Comparison of ENCODE assay signal across 28 mouse cellular contexts in genomic region chr8:10072347-10072746, GRCm38 (mm10).
"Had no signal": no experiment of that assay in that cellular context is flagged by ENCODE, and none has a peak within 500 bp of the region (broad histone marks: within the 10 kb centered on the region; RNA-seq: fewer than 3 reads in every experiment).

No protein-coding gene starts in this region.

- ATAC-seq: hindbrain, embryonic 16.5 days; inflammation-experienced regulatory T-cells, adult 6 months; intestine, embryonic 15.5 days; intestine, postnatal 0 days had no signal

- H3K4me2 ChIP-seq: heart, embryonic 11.5 days; heart, embryonic 13.5 days; heart, embryonic 15.5 days; hindbrain, embryonic 12.5 days; hindbrain, embryonic 14.5 days; intestine, embryonic 15.5 days; limb, embryonic 13.5 days; liver, embryonic 11.5 days; liver, embryonic 13.5 days; liver, embryonic 15.5 days had no signal

- DNase-seq: gastrocnemius, adult 2 months; gastrocnemius, postnatal 10 days; gastrocnemius, postnatal 25 days; heart, adult 18-20 months; heart, postnatal 14 days; heart, postnatal 4 days; kidney, adult 18-20 months; kidney, adult 8-10 months; kidney, postnatal 10 days; kidney, postnatal 25 days; kidney, postnatal 4 days; liver; liver, embryonic 13.5 days had no signal

- H3K4me3 ChIP-seq: gastrocnemius, adult 2 months; heart, embryonic 13.5 days; heart, embryonic 15.5 days; hindbrain, embryonic 10.5 days; hindbrain, embryonic 12.5 days; intestine, embryonic 15.5 days; layer of hippocampus, adult 2 months; left cerebral cortex, adult 2 months; limb, embryonic 13.5 days; liver, embryonic 13.5 days; liver, embryonic 15.5 days had no signal

- H3K9me3 ChIP-seq: heart, embryonic 13.5 days; heart, embryonic 15.5 days; hindbrain, embryonic 10.5 days; hindbrain, embryonic 12.5 days; intestine, embryonic 15.5 days; limb, embryonic 13.5 days; liver, embryonic 13.5 days; liver, embryonic 15.5 days had no signal

- H3K4me1 ChIP-seq: heart, embryonic 13.5 days; heart, embryonic 15.5 days; hindbrain, embryonic 12.5 days; intestine, embryonic 15.5 days; limb, embryonic 13.5 days; liver, embryonic 13.5 days; liver, embryonic 15.5 days had no signal

- H3K9ac ChIP-seq: heart, embryonic 13.5 days; heart, embryonic 15.5 days; hindbrain, embryonic 12.5 days; hindbrain, embryonic 14.5 days; intestine, embryonic 15.5 days; limb, embryonic 13.5 days; liver, embryonic 13.5 days; liver, embryonic 15.5 days had no signal

- H3K27me3 ChIP-seq: heart, embryonic 15.5 days; hindbrain, embryonic 12.5 days; intestine, embryonic 15.5 days; limb, embryonic 13.5 days; liver, embryonic 13.5 days; liver, embryonic 15.5 days had no signal

- H3K36me3 ChIP-seq: heart, embryonic 13.5 days; heart, embryonic 15.5 days; hindbrain, embryonic 10.5 days; hindbrain, embryonic 12.5 days; intestine, embryonic 15.5 days; limb, embryonic 13.5 days; liver, embryonic 13.5 days; liver, embryonic 15.5 days had no signal

- H3K27ac ChIP-seq: gastrocnemius, adult 2 months; heart, embryonic 13.5 days; heart, embryonic 15.5 days; hindbrain, embryonic 10.5 days; hindbrain, embryonic 12.5 days; hindbrain, embryonic 14.5 days; intestine, embryonic 15.5 days; layer of hippocampus, adult 2 months; left cerebral cortex, adult 2 months; limb, embryonic 13.5 days; liver, embryonic 13.5 days; liver, embryonic 15.5 days had no signal
